Mouse (Mus musculus) heart, adult 11 months (tissue): Measurements from ENCODE around the gene Sfxn3.

Experiments
- DNase-seq: peaks from one replicate; pipeline ENCODE4 v3.0.0; 2022

Sfxn3 gene

GRCm38 (mm10) chr19:45047417-45047934 lies at the start of gene Sfxn3:
Gene Sfxn3 (plus strand): TSS chr19:45047503.
- DNase-seq, result peak; percentile 100

- no peak for DNase-seq
These were observed 49.5 kb upstream of the Sfxn3 start for GRCm38 (mm10) chr19:44997786-44998185.

DNA sequence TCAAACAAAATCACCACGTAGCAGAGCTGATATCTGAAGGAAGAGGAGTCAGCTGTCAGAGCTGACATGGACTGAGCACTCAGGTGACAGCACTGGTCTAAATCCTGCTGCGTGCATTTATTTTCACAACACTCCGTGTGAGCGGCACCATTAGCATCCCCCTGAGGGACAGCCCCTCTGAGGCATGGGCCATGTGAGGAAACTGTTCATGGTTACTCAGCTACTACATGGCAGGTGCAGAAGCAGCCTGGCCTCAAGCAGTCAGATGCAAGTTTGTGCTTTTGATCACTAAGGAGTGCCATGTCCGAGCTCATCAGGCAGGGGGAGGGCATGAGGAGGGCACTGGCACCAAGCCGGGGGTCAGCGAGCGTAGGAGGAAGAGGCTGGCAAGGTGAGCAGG lies 47.7 kb upstream of the Sfxn3 start:
- no peak for DNase-seq

DNA sequence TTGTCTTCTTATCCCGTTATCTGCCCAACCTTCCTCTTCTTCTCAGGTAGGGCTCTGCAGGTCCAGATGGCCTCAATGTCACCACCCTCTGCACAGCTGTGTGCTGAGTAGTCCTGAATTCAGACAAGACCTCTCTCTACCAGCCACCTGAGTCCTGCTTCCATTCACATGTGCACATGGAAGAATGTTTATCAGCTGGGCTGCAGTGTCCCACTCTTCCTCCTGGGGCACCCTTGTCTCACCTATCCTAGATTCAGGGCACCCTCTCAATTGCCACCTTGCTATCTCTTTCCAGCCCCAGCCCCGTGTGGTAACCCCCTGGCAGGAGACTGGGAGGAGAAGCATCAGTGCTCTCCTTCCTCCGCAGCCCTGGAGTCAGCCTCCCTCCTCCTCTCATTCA lies 45.0 kb upstream of the Sfxn3 start:
- DNase-seq, result peak; percentile 83

GRCm38 (mm10) chr19:45003740-45004516 lies 43.4 kb upstream of the Sfxn3 start:
- DNase-seq, result peak; percentile 88

GRCm38 (mm10) chr19:45005444-45005843 lies 41.9 kb upstream of the Sfxn3 start, which contains the start of gene Twnk:
Gene Twnk (plus strand): TSS chr19:45005663.
- peak; percentile 94 for DNase-seq

DNA sequence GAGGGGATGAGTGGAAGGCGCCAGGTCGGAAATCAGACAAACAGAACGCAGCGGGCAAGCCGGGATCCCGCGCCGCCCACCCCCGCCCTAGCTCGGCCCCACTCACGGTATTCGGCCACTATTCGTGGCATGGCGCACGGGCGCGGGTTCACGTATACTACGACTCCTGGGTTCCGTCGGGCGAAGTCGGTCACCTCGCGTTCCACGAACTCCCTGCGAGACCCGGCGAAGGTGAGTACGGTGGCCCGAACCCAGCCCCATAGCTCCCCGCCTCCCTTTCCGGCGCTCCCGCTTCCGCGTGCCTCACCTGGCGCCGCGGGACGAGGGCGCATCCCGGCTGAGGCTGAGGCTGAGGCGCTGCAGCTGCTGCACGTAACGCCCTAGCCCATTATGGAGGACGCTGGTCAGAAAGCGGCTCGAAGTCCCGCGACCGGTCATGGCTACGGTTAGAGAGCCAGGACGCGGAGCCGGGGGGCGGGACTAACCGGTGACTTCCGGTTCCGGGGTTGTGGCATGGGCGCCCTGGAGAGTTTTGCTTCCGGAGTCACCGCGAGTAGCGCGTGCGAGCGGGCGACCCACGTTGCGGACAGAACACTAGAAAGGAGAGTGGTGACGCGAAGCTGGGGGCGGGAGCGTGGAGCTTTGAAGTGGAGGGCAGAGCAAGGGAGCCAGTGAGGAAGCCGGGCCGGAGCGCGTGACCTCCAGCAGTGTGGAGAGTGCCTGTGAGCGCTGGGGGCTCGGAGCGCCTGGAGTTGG lies 41.2 kb upstream of the Sfxn3 start, which contains the start of gene Mrpl43:
Gene Mrpl43 (minus strand): TSS at position 486 of the 756 bp plus-strand sequence.
- DNase-seq, result peak; percentile 99

DNA sequence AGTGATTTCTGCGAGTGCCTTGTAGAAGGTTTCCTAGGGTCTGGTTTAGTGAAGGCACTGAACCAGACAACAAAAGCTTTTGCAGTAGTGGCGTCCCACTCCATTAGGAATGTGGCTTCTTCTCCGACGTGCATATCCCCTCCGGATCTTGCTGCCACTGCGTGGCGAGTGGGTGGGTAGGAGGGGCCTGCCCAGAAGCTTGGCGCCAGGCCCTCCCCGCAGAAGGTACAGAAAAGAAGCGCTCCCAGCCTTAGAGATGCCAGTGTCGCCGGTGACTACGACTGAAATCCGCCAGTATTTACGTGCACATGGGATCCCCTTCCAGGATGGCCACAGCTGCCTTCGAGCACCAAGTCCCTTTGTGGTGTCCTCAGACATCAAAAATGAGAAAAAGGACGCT lies 40.3 kb upstream of the Sfxn3 start:
- no peak for DNase-seq

- no peak for DNase-seq
These were observed 39.7 kb upstream of the Sfxn3 start for GRCm38 (mm10) chr19:45007425-45008191.

GRCm38 (mm10) chr19:45010646-45011045 lies 36.7 kb upstream of the Sfxn3 start:
- no peak for DNase-seq

GRCm38 (mm10) chr19:45012219-45012618 lies 35.1 kb upstream of the Sfxn3 start:
- no peak for DNase-seq

DNA sequence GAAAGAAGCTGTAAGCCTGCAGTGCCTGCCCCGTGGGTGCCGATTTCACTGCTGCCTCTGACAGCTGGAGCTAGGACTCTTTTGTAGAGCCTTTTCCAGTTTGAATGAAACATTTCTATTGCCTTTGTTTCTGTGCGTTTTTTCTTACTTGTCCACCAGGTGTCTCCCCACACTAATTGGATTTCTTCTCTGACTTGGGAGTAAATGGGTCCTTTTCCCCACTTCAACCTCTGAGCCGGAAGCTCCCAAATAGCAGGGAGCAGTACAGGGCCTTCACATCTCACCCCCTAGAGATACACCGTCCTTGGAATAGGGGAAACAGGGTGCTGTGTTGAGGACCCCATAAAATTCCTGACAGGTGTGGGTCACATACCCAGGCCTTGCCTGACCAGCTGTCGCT lies 34.7 kb upstream of the Sfxn3 start:
- peak; percentile 89 for DNase-seq

DNA sequence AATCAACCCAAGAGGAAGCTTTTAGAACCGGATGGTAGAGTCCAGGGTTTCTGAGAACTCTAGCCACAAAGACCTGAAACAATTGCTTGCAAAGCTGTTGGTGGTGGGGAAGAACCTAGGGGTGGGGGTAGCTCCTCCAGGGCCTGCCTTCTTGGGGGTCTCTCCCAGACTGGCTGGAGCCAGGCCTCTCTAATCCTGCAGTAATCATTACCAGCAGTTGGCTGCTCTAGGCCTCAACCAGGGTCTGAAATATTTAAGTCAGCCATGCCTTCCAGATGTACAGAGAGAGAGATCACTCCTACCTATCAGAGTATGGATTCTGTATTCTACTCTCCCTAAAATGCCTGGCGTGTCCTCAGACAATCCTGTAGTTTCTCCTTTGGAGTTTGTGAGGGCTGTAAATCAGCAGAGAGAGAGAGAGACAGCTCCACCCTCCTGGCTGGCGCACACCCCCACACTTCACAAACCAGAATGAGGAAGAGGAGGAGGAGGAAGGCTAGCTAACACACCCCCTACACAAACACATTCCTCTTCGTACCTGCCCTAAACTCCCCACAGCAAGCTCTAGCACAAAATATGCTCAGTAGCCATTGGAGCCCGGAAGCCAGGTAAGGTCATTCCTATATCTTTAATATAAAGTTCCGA lies 33.6 kb upstream of the Sfxn3 start:
- DNase-seq, result no peak

DNA sequence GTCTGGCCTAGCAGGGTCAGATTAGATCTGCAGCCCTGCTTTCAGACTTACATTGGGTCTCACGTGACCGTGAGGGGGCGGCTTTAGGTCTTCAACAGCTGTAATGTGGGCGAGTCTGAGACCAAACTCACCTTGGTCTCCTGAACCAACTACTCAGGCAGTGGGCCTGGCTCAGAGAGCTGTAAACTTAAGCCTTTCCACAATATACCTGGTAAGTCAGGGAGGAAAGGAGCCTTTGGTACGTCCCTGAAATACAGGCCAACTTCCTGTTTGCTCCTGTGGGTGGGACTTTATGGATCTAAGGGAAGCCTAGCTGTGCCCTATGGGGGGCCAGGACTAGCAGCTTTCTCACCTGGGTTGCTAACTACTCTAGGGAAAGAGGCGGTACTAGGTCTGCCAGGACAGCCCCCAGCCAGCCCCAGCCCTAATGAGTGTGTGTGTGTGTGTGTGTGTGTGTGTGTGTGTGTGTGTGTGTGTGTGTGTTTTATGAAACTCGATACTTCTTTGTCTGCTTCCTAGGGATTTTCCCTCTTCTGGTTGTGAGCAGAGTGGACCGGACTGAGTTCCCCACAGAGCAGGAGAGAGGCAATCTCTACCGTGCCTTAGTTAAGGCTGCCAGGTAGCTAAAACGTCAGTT lies 32.9 kb upstream of the Sfxn3 start, which contains the start of gene Lzts2:
Gene Lzts2 (plus strand): TSS at position 80 of the 637 bp plus-strand sequence.
- no peak for DNase-seq

DNA sequence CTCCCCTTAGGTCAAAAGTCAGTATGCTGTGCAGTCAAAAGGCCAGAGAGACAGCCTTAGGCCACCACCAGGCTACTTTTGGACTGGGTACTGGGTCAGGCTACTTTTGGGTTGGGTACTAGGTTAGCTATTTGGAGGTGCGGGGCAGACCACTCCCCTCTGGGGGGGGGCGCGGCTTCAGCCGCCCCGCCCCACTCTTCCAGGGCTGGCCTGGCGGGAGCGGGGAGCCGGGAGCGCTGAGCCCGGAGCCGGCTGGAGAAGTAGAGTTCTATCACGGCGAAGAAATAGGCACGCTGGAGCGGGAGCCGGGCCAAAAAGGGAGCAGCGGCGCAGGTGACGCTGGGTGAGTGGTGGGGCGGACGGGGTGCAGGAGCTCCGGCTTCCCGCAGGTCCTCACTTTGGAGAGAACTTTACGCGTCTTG lies 32.3 kb upstream of the Sfxn3 start:
- DNase-seq, result peak; percentile 98

DNA sequence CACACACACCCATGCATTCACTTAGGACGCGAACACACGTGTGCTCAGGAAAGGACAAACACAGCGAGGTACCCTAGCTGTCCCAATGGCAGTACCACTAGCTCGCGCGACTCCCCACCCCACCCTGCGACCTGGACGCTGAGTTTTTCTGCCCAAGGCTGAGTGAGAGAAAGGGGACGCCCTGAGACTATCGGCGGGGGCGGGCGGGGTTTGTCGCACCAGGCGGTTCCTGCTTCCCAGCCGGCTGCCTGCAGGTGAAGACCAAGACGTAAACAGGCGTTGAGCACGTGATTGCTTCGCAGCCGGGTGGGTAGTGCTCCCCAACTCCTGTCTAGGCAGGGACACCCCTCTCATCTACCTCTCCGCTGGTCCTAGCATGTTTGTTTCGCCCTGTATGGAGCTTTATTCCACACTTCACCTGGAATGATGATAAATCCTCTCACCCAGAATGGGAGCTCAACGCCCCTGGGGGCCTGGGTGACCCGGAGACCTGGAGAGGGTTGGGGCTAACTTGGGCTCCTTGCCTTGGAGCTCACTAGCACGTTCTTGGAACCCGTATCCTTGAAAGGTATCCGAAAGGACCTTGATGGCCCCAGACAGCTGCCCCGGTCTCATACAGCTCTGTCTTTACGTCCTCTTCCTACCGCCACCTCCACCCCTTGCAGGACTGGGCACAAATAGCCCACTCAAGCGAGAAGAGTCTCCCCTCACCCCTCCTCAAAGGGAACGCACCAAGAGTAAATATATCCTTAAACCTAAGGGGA lies 31.6 kb upstream of the Sfxn3 start:
- peak; percentile 97 for DNase-seq

GRCm38 (mm10) chr19:45016341-45017215 lies 30.7 kb upstream of the Sfxn3 start:
- DNase-seq, result peak; percentile 99

- DNase-seq, result peak; percentile 99
These were observed 30.0 kb upstream of the Sfxn3 start for GRCm38 (mm10) chr19:45017216-45017771.

- peak; percentile 99 for DNase-seq
These were observed 29.4 kb upstream of the Sfxn3 start for GRCm38 (mm10) chr19:45017909-45018308.
